In the genomic region with DNA sequence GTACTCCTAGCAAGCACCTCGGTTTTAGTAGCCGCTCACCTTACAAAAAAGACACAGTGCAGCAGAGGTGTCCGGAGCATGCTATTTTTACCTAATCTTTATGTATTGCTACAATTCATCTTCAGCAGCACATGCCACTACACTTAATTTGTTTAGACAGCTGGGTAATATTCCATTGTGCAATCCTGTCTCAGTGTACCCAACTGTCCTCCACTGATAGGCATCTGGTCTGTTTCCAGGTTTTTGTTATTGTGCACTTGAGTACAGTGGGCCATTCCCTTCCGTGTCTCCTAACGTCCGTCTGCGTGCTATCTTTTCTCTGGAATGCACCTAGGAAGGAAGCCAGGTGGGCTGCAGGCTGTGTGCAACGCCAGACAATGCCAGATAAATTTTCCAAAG, we compare ENCODE assay signal across 13 mouse cellular contexts. TPM values are rescaled to one million over a fixed set of nuclear protein-coding genes. Genes with fewer than 3 reads are reported as not detected.
DNase-seq lines count a peak whose midpoint lies in the region; ATAC-seq and TF ChIP-seq lines count a peak whose summit lies in the region.
"Had no signal": no experiment of that assay in that cellular context is flagged by ENCODE, and none has a peak within 500 bp of the region (broad histone marks: within the 10 kb centered on the region; RNA-seq: fewer than 3 reads in every experiment).

No protein-coding gene starts in this region.

- H3K4me2 ChIP-seq in hindbrain, embryonic 13.5 days: no peak overlapping the region
- H3K4me2 ChIP-seq in hindbrain, postnatal 0 days (ENCODE audit: low read depth, low read length): no peak overlapping the region
- H3K4me2 ChIP-seq in intestine, embryonic 14.5 days (ENCODE audit: low read length): no peak overlapping the region
- H3K4me2 ChIP-seq: heart, embryonic 12.5 days; hindbrain, embryonic 15.5 days had no signal

- TF ChIP-seq POLR2A in bone marrow, adult 2 months (IDR thresholded peaks at IDR 0.05; ENCODE audit: borderline replicate concordance, control insufficient read depth, low read depth, low read length): no peak

- H3K4me3 ChIP-seq in hindbrain, embryonic 13.5 days: no peak overlapping the region
- H3K4me3 ChIP-seq in hindbrain, postnatal 0 days (ENCODE audit: low read length): no peak overlapping the region
- no peak overlapping the region for H3K4me3 ChIP-seq in bone marrow, adult 2 months (replicated peaks; ENCODE audit: control insufficient read depth, low read depth, low read length)
- H3K4me3 ChIP-seq in intestine, embryonic 14.5 days (ENCODE audit: low read depth, low read length): no peak overlapping the region
- H3K4me3 ChIP-seq: heart, embryonic 12.5 days; hindbrain, embryonic 15.5 days had no signal

- ATAC-seq in hindbrain, embryonic 13.5 days (ENCODE audit: low FRiP score): no peak
- no peak for ATAC-seq in hindbrain, postnatal 0 days
- 0 out of 2 replicates have a peak, but pooled peaks have one; percentile 10 for ATAC-seq in intestine, embryonic 14.5 days (replicated peaks; ENCODE audit: low FRiP score, low TSS enrichment, low read depth)
- 0 out of 2 replicates have a peak, but pooled peaks have one; percentile 5 for ATAC-seq in megakaryocyte progenitor cell, adult 5-6 weeks (replicated peaks; ENCODE audit: poor library complexity)

- H3K27me3 ChIP-seq in hindbrain, embryonic 13.5 days: peaks cover 21% of the 10 kb centered on the region
- H3K27me3 ChIP-seq in hindbrain, postnatal 0 days (ENCODE audit: insufficient read depth, low read length): no peaks in the 10 kb centered on the region
- no peaks in the 10 kb centered on the region for H3K27me3 ChIP-seq in intestine, embryonic 14.5 days (replicated peaks; ENCODE audit: control insufficient read depth, insufficient read depth, low read length)
- H3K27me3 ChIP-seq: hindbrain, embryonic 15.5 days had no signal

- TF ChIP-seq CTCF in hindbrain, postnatal 0 days (IDR thresholded peaks at IDR 0.05; ENCODE audit: low read depth): no peak
- TF ChIP-seq CTCF in bone marrow, adult 2 months (IDR thresholded peaks at IDR 0.05; ENCODE audit: control insufficient read depth, insufficient read depth, low read length): no peak

- peaks cover 78% of the 10 kb centered on the region for H3K4me1 ChIP-seq in hindbrain, embryonic 13.5 days (replicated peaks)
- peaks cover 15% of the 10 kb centered on the region; the same call in 1 of the 2 replicates for H3K4me1 ChIP-seq in hindbrain, postnatal 0 days (ENCODE audit: insufficient read depth, low read length)
- peaks cover 27% of the 10 kb centered on the region for H3K4me1 ChIP-seq in bone marrow, adult 2 months (ENCODE audit: control insufficient read depth, insufficient read depth, low read length)
- H3K4me1 ChIP-seq in intestine, embryonic 14.5 days (replicated peaks; ENCODE audit: control insufficient read depth, insufficient read depth, low read length): peaks cover 25% of the 10 kb centered on the region

- DNase-seq in hindbrain, postnatal 0 days (ENCODE audit: low spot score): no peak
- DNase-seq in intestine, embryonic 14.5 days (ENCODE audit: low spot score): no peak
- no peak for DNase-seq in spleen, adult 18-20 months
- no peak for DNase-seq in retina, embryonic 14.5 days (ENCODE audit: low spot score)
- DNase-seq: adrenal gland, postnatal 10 days; kidney, postnatal 10 days; layer of hippocampus, postnatal 36 days; right cerebral cortex, postnatal 25 days had no signal

- H3K9me3 ChIP-seq in hindbrain, embryonic 13.5 days: no peaks in the 10 kb centered on the region
- no peaks in the 10 kb centered on the region for H3K9me3 ChIP-seq in hindbrain, postnatal 0 days (ENCODE audit: low read length)
- no peaks in the 10 kb centered on the region for H3K9me3 ChIP-seq in intestine, embryonic 14.5 days (ENCODE audit: control insufficient read depth, low read length)
- H3K9me3 ChIP-seq: heart, embryonic 12.5 days; hindbrain, embryonic 15.5 days had no signal

- 61% methylated on average over 8 of the region's 8 CpGs for WGBS in hindbrain, embryonic 13.5 days
- 54% methylated on average over 8 of the region's 8 CpGs for WGBS in hindbrain, postnatal 0 days
- 64% methylated on average over 8 of the region's 8 CpGs for WGBS in bone marrow, adult 2 months
- 31% methylated on average over 8 of the region's 8 CpGs for WGBS in intestine, embryonic 14.5 days

- H3K36me3 ChIP-seq in hindbrain, embryonic 13.5 days: no peaks in the 10 kb centered on the region
- H3K36me3 ChIP-seq in hindbrain, postnatal 0 days (ENCODE audit: insufficient read depth, low read length): no peaks in the 10 kb centered on the region
- no peaks in the 10 kb centered on the region for H3K36me3 ChIP-seq in intestine, embryonic 14.5 days (ENCODE audit: control insufficient read depth, insufficient read depth, low read length)
- H3K36me3 ChIP-seq: heart, embryonic 12.5 days; hindbrain, embryonic 15.5 days had no signal

- peak overlapping the region; percentile 40; the same call in 1 of the 2 replicates for H3K27ac ChIP-seq in hindbrain, embryonic 13.5 days
- no peak overlapping the region for H3K27ac ChIP-seq in hindbrain, postnatal 0 days
- H3K27ac ChIP-seq in bone marrow, adult 2 months (ENCODE audit: control insufficient read depth, insufficient read depth, low read depth, low read length, poor library complexity): 0 out of 2 replicates have a peak overlapping the region, but pooled peaks have one; percentile 22
- H3K27ac ChIP-seq in intestine, embryonic 14.5 days (ENCODE audit: low read depth): no peak overlapping the region
- H3K27ac ChIP-seq: hindbrain, embryonic 15.5 days had no signal

- H3K9ac ChIP-seq in hindbrain, embryonic 13.5 days: peak overlapping the region; percentile 9; the same call in 1 of the 2 replicates
- H3K9ac ChIP-seq in hindbrain, postnatal 0 days (replicated peaks; ENCODE audit: low read length): no peak overlapping the region
- no peak overlapping the region for H3K9ac ChIP-seq in intestine, embryonic 14.5 days (ENCODE audit: low read length)
- H3K9ac ChIP-seq: heart, embryonic 12.5 days; hindbrain, embryonic 15.5 days had no signal

RNA-seq across cellular contexts. Expression of a gene that starts 30.3 kb away (rescaled TPM):
- 12.9 and 13.8 TPM in 2 replicates for polyA plus RNA-seq in hindbrain, embryonic 13.5 days (2015; fragmentation: Nextera tagmentation; extraction: Ambion mirVana)
- total RNA-seq in hindbrain, postnatal 0 days (2014; rRNA removed): 17.7 and 23.3 TPM in 2 replicates
- 11.2 and 13.0 TPM in 2 replicates for polyA plus RNA-seq in hindbrain, postnatal 0 days (2015; fragmentation: Nextera tagmentation; extraction: Ambion mirVana)
- 68.4 and 138 TPM in 2 replicates for polyA plus RNA-seq in bone marrow, adult 2 months (2011; ENCODE audit: insufficient read depth, insufficient read length, low replicate concordance, missing spikeins)
- 14.5 and 15.2 TPM in 2 replicates for polyA plus RNA-seq in intestine, embryonic 14.5 days (2014; fragmentation: Nextera tagmentation; extraction: Ambion mirVana)
- 29.2 and 42.9 TPM in 2 replicates for total RNA-seq in megakaryocyte progenitor cell, adult 5-6 weeks (2015)
- 78.9 and 97.7 TPM in 2 replicates for total RNA-seq in megakaryocyte progenitor cell, adult 5-6 weeks (2017)

Comparison
In these comparisons a context has a peak if more than half of its experiments do, and no peak if none do; other contexts are left out.
1. H3K27ac ChIP-seq: peak in hindbrain, embryonic 13.5 days (single experiment) and bone marrow, adult 2 months (single experiment); none in hindbrain, postnatal 0 days (single experiment) and intestine, embryonic 14.5 days (single experiment).
2. ATAC-seq: peak in intestine, embryonic 14.5 days (single experiment) and megakaryocyte progenitor cell, adult 5-6 weeks (single experiment); none in hindbrain, embryonic 13.5 days (single experiment) and hindbrain, postnatal 0 days (single experiment).